In genomic region chr15:61006608-61007007, GRCm38 (mm10) we compare ENCODE assay signal across 12 mouse cellular contexts.
DNase-seq lines count a peak whose midpoint lies in the region; ATAC-seq and TF ChIP-seq lines count a peak whose summit lies in the region.
"Had no signal": no experiment of that assay in that cellular context is flagged by ENCODE, and none has a peak within 500 bp of the region (broad histone marks: within the 10 kb centered on the region; RNA-seq: fewer than 3 reads in every experiment).

No protein-coding gene starts in this region.

- H3K36me3 ChIP-seq in kidney, adult 2 months (ENCODE audit: control insufficient read depth, insufficient read depth, low read length), result no peaks in the 10 kb centered on the region
- H3K36me3 ChIP-seq in kidney, embryonic 16.5 days (ENCODE audit: insufficient read depth, low read length), result no peaks in the 10 kb centered on the region

- TF ChIP-seq POLR2A in kidney, adult 2 months (IDR thresholded peaks at IDR 0.05; ENCODE audit: low read depth, low read length), result no peak

- 22% methylated on average over 4 of the region's 4 CpGs for WGBS in kidney, adult 2 months
- WGBS in kidney, embryonic 16.5 days, result 58% methylated on average over 4 of the region's 4 CpGs

- no peak for ATAC-seq in kidney, embryonic 16.5 days (ENCODE audit: low FRiP score, low TSS enrichment)
- ATAC-seq: forebrain, embryonic 16.5 days; intestine, embryonic 16.5 days had no signal

- H3K27me3 ChIP-seq in kidney, adult 2 months (replicated peaks; ENCODE audit: control insufficient read depth, insufficient read depth, low read length), result no peaks in the 10 kb centered on the region
- H3K27me3 ChIP-seq in kidney, embryonic 16.5 days (ENCODE audit: insufficient read depth, low read length), result no peaks in the 10 kb centered on the region

- H3K9ac ChIP-seq in kidney, embryonic 16.5 days (replicated peaks; ENCODE audit: low read length), result no peak overlapping the region

- no peak overlapping the region for H3K4me2 ChIP-seq in kidney, embryonic 16.5 days (replicated peaks; ENCODE audit: low read depth, low read length)

- H3K4me3 ChIP-seq in kidney, adult 2 months (ENCODE audit: insufficient read depth, low read depth, low read length), result no peak overlapping the region
- H3K4me3 ChIP-seq in kidney, embryonic 16.5 days (ENCODE audit: low read length), result no peak overlapping the region

- peak; percentile 10 for DNase-seq in adrenal gland, postnatal 10 days
- DNase-seq in adrenal gland, adult 18-20 months (ENCODE audit: low spot score in 2 of 2), result no peak
- DNase-seq in kidney, adult 2 months, result peak; percentile 81
- peak; percentile 40 to 56 for DNase-seq in kidney, postnatal 36 days
- no peak for DNase-seq in layer of hippocampus, adult 18-20 months (ENCODE audit: low spot score in 2 of 2)
- no peak for DNase-seq in adipocyte (ENCODE audit: low spot score)
- no peak for DNase-seq in ovary, adult 18-20 months (ENCODE audit: low spot score)
- DNase-seq: right cerebral cortex, postnatal 25 days had no signal

- no peaks in the 10 kb centered on the region for H3K9me3 ChIP-seq in kidney, embryonic 16.5 days (ENCODE audit: low read length)

- no peak for TF ChIP-seq CTCF in kidney, adult 2 months (conservative IDR thresholded peaks at IDR 0.05; ENCODE audit: insufficient read depth, insufficient read length, low read depth, low read length)

- no peaks in the 10 kb centered on the region for H3K4me1 ChIP-seq in kidney, adult 2 months (ENCODE audit: control insufficient read depth, insufficient read depth, low read length)
- H3K4me1 ChIP-seq in kidney, embryonic 16.5 days (ENCODE audit: insufficient read depth, low read length), result no peaks in the 10 kb centered on the region

- H3K27ac ChIP-seq in kidney, adult 2 months (ENCODE audit: insufficient read depth, low read depth, low read length), result no peak overlapping the region
- no peak overlapping the region for H3K27ac ChIP-seq in kidney, embryonic 16.5 days (ENCODE audit: low read length)
- H3K27ac ChIP-seq: stomach, postnatal 0 days had no signal

Comparison
In these comparisons a context has a peak if more than half of its experiments do, and no peak if none do; other contexts are left out.
1. DNase-seq: peak in adrenal gland, postnatal 10 days (single experiment), kidney, adult 2 months (single experiment) and kidney, postnatal 36 days (2 of 2); none in adrenal gland, adult 18-20 months (0 of 2), layer of hippocampus, adult 18-20 months (0 of 2), adipocyte (single experiment) and ovary, adult 18-20 months (single experiment).